Mouse (Mus musculus) neural tube, embryonic 12.5 days (tissue): ENCODE measurements at regions not wholly inside any gene's neighbourhood (a gene's known extent, or its start where the extent isn't known, plus 50 kb on each side); places are given as distances from the start of the nearest gene placed in this dataset.

Source experiments
- ATAC-seq: fragments of 200-750 bp; cut with Nextera tagmentation; 2 replicates; pipeline ENCODE4 v1.8.0; 2017; ENCODE audit warnings: low read depth, mild to moderate bottlenecking, moderate TSS enrichment, moderate library complexity; ENCODE audit not compliant: low FRiP score
- H3K27ac ChIP-seq: fragments of 300-500 bp; sonication (generic); 2 replicates; pipeline ENCODE4 v1.5.1; 2016
- H3K27me3 ChIP-seq: fragments of 300-500 bp; sonication (generic); replicated peaks from 2 replicates; pipeline ENCODE4 v1.6.1; 2016; ENCODE audit warnings: mild to moderate bottlenecking
- H3K36me3 ChIP-seq: fragments of 300-500 bp; sonication (generic); 2 replicates; pipeline ENCODE4 v1.6.1; 2016; ENCODE audit warnings: mild to moderate bottlenecking
- H3K4me1 ChIP-seq: fragments of 300-500 bp; sonication (generic); 2 replicates; pipeline ENCODE4 v1.6.1; 2016
- H3K4me2 ChIP-seq: fragments of 300-500 bp; sonication (generic); replicated peaks from 2 replicates; pipeline ENCODE4 v1.6.1; 2016; ENCODE audit warnings: mild to moderate bottlenecking
- H3K4me3 ChIP-seq: fragments of 300-500 bp; sonication (generic); 2 replicates; pipeline ENCODE4 v1.5.1; 2016
- H3K9ac ChIP-seq: fragments of 300-500 bp; sonication (generic); 2 replicates; pipeline ENCODE4 v1.6.1; 2016; ENCODE audit warnings: mild to moderate bottlenecking
- H3K9me3 ChIP-seq: fragments of 300-500 bp; sonication (generic); 2 replicates; pipeline ENCODE4 v1.6.1; 2016; ENCODE audit warnings: mild to moderate bottlenecking
- WGBS: fragments of 180-500 bp; shearing (Covaris S2); methylation state at CpG from one replicate; pipeline ENCODE4 v1.1.7; 2016; 5-methylcytosine and 5-hydroxymethylcytosine counted together

DNA sequence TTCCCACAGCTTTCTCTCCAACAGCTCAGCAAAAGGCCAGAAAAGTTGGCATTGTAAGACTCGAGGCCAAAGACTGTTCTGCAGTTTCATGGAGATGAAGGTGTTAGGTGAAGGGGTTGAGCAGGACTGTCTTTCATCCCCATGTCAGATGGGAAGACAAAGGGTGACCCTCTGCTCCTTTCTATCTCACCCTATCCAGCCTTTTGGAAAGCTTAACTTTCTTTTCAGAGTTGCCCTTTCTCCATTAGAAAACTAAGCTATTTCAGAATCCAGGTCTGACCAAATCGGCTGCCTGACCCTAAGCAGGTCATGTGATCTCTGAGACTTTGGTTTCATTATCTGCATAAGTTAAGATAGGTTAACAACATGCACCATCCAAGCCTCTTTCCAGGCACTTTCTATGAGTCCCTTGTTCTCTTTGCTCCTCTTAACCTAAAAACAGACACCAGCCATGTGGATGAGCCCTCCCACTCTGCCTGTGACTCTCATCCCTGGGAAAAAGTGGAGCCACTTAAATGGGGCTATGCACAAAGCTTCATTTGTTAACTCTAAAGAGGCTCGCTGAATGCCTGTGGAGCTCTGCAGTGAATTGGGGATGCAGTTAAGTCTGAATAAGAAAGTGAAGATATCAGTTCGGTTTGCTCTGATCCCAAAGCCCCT is 450.9 kb downstream of the Tns1 start:
- no peak; the same call in 1 of the 2 replicates for ATAC-seq
- WGBS = 31% methylated on average over 4 of the region's 4 CpGs
- Histone ChIP-seq H3K9ac (no peak overlapping the region), H3K36me3 (no peaks in the 10 kb centered on the region), H3K27ac (no peak overlapping the region), H3K4me1 (peaks cover 5% of the 10 kb centered on the region), H3K9me3 (no peaks in the 10 kb centered on the region), H3K4me2 (no peak overlapping the region), H3K27me3 (no peaks in the 10 kb centered on the region), H3K4me3 (no peak overlapping the region)

DNA sequence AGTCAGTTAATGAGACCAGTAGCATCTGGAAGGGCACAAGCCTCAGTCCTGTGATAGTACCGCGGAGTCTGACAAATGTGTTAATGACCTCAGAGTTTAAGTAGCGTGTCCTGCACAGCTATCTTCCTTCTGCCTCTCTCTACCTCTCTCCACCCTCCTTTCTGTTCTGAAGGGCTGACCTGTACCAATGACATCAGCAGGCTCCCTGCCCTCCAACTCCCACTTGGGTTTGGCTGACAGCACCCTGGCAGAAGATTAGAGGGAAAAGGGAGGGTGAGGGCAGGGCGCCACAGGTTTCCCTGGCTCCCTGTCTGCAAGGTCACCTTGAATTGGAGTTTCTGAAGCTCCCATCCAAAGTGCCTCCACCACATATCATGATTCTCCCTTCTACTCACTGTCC is 452.0 kb downstream of the Tns1 start:
- Histone ChIP-seq H3K4me1 (peaks cover 5% of the 10 kb centered on the region), H3K4me2 (no peak overlapping the region), H3K27me3 (no peaks in the 10 kb centered on the region), H3K9me3 (no peaks in the 10 kb centered on the region), H3K36me3 (no peaks in the 10 kb centered on the region), H3K27ac (no peak overlapping the region), H3K4me3 (no peak overlapping the region), H3K9ac (no peak overlapping the region)
- WGBS = 89% methylated on average over 4 of the region's 4 CpGs
- ATAC-seq = no peak

DNA sequence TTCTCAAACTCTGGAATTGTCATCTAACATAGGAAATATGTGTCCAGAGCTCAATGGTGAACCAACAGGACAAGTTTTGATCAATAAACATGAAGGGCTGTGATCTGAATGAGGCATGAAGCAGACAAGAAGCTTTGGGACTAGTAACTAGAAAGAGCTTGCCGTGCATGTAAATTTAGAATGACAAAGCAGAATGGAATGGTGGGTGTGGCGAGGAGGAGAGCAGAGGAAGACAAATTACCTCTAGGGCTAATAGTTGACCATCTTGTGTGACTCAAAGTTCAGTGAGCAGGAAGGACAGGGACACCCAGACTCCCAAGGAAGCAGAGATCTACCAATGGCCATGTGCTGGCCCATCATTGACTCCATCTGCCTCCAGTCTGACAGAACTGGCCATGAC is 455.6 kb downstream of the Tns1 start:
- H3K4me2 ChIP-seq = no peak overlapping the region
- no peak overlapping the region for H3K4me3 ChIP-seq
- 68% methylated on average over 2 of the region's 2 CpGs for WGBS
- H3K27me3 ChIP-seq = no peaks in the 10 kb centered on the region
- no peaks in the 10 kb centered on the region for H3K36me3 ChIP-seq
- H3K9me3 ChIP-seq = no peaks in the 10 kb centered on the region
- no peak overlapping the region for H3K27ac ChIP-seq
- no peak for ATAC-seq
- H3K4me1 ChIP-seq = peaks cover 3% of the 10 kb centered on the region
- H3K9ac ChIP-seq = no peak overlapping the region

DNA sequence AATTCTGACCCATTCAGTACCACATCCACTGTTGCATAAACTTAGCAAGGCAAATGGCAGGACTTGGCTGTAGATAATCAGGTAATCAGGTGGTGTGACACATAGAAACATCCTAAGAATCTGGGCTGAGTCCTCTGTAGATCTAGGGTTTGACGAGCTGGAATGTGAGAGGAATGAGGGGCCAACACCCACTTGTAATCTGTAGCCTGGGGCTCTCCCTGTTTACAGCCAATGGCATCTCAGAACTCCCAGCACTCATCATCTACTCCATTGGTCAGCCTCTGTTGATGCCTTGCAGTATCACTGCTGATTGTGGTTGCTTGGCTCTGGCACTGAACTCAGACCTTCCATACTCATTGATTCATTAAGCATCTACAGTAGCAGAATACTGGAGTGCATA is 460.7 kb downstream of the Tns1 start:
- H3K27ac ChIP-seq = no peak overlapping the region
- ATAC-seq = no peak
- H3K4me2 ChIP-seq = no peak overlapping the region
- no peaks in the 10 kb centered on the region for H3K9me3 ChIP-seq
- no peaks in the 10 kb centered on the region for H3K4me1 ChIP-seq
- H3K36me3 ChIP-seq = no peaks in the 10 kb centered on the region
- 68% methylated on average over 1 of the region's 1 CpGs for WGBS
- no peak overlapping the region for H3K4me3 ChIP-seq
- H3K9ac ChIP-seq = no peak overlapping the region
- H3K27me3 ChIP-seq = no peaks in the 10 kb centered on the region

DNA sequence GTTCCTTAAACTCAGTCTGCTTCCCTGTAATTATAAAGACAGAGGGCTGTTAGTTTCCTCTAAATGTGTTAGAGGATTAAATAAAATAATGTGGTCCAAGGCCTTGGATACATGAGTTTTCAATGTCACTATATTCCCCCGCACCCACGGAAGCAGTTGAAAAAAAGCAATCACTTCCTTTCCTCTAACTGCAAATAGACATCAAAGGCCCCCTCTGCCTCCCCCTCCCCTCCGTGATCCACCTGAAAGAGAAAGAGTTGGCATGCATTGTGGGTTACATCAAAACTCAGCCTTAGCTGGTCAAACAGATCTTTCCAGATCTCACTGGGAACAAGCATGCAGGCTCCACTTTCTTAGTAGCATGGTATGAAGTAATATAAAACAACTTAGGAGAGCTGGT is 479.2 kb downstream of the Tns1 start:
- no peaks in the 10 kb centered on the region for H3K9me3 ChIP-seq
- WGBS = 79% methylated on average over 3 of the region's 3 CpGs
- H3K9ac ChIP-seq = no peak overlapping the region
- H3K27me3 ChIP-seq = no peaks in the 10 kb centered on the region
- H3K4me2 ChIP-seq = no peak overlapping the region
- no peak overlapping the region for H3K4me3 ChIP-seq
- peaks cover 24% of the 10 kb centered on the region for H3K4me1 ChIP-seq
- no peak for ATAC-seq
- no peaks in the 10 kb centered on the region for H3K36me3 ChIP-seq
- H3K27ac ChIP-seq = no peak overlapping the region

DNA sequence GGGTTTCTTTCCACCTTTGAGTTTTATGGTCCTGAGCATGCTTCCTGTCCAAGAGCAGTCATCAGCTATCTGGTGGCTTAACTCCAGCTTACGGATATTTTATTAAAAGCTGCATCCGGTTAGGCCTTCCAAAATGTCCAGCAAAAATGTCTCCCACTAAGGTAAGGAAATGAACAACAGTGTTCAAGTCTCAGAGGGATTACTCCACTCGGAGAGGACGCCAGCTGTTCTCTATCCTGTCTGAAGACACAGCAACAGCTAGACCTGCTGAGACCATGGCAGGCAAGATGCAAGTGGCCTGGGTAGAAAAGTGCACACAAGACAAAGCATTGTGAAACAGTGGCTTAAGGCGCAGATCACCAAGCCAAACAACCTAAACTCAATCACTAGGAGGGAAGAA is 479.9 kb downstream of the Tns1 start:
- no peak for ATAC-seq
- Histone ChIP-seq H3K27me3 (no peaks in the 10 kb centered on the region), H3K36me3 (no peaks in the 10 kb centered on the region), H3K4me3 (no peak overlapping the region), H3K9me3 (no peaks in the 10 kb centered on the region), H3K27ac (no peak overlapping the region), H3K9ac (no peak overlapping the region), H3K4me2 (no peak overlapping the region), H3K4me1 (peaks cover 24% of the 10 kb centered on the region)
- WGBS = 81% methylated on average over 5 of the region's 5 CpGs

DNA sequence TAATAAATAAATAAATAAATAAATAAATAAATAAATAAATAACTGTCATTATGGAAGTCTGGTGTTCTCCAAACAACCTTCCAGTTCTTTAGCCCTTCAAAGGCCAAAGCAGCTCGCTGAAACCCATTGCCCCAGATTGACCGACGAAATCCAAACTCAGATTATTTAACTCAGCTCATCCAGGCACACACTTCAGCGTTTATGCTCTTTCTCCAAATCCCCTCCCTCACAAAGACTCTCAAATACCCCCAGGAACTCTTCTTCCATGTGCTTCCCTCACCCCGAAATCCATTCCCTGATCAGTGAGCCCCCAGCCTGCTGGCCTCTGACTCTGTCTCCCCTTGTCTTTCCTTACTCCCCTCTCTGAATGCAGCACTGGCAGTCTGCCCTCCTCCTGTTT is 480.8 kb downstream of the Tns1 start:
- no peaks in the 10 kb centered on the region for H3K36me3 ChIP-seq
- H3K4me2 ChIP-seq = no peak overlapping the region
- no peak overlapping the region for H3K27ac ChIP-seq
- H3K4me1 ChIP-seq = peaks cover 24% of the 10 kb centered on the region
- 67% methylated on average over 5 of the region's 5 CpGs for WGBS
- no peak overlapping the region for H3K4me3 ChIP-seq
- H3K27me3 ChIP-seq = no peaks in the 10 kb centered on the region
- no peaks in the 10 kb centered on the region for H3K9me3 ChIP-seq
- H3K9ac ChIP-seq = no peak overlapping the region
- no peak for ATAC-seq

DNA sequence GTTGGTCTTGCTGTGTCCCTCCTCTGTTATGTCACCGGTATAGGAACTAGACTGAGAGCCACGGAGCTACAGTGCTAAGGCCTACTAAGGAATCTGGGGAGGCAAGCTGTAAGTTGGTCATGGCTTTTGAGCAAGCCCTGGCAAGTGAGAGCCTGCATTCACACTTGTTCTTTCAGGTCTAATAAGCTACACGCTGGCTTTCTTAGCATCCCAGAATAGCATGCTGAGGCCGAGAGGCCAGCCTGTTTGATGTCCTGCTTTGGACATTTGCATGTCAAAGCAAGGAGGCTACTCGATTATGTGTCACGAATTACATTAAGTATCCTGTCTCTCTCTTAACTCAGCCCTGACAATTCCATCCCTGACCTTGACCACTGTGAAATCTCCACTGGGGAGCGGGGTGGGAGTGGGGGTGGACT is 481.5 kb downstream of the Tns1 start:
- H3K9me3 ChIP-seq = no peaks in the 10 kb centered on the region
- WGBS = 11% methylated on average over 7 of the region's 7 CpGs
- no peaks in the 10 kb centered on the region for H3K27me3 ChIP-seq
- H3K4me3 ChIP-seq = no peak overlapping the region
- peaks cover 24% of the 10 kb centered on the region for H3K4me1 ChIP-seq
- peak overlapping the region; percentile 32; the same call in 1 of the 2 replicates for H3K27ac ChIP-seq
- ATAC-seq = peak; percentile 39; the same call in 1 of the 2 replicates
- no peak overlapping the region for H3K4me2 ChIP-seq
- H3K36me3 ChIP-seq = no peaks in the 10 kb centered on the region
- no peak overlapping the region for H3K9ac ChIP-seq

DNA sequence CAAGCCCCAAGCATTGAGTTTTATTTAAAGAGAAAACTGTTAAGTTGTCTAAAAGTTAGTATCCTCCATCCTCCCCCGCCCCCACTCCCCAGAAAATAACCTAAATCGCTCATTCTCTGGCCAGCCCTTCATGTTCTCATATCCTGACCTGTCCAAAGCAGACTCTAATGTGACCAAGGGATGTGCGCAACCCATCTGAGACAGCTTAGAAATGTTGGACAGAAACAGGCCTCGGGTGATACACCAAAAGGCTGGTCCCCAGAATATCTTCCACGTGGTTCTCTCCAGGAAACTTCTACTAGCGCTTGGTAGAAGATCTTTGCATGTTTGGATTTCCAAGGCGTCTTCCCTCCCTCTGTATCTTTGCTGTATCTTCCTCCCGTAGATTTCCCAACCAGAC is 482.8 kb downstream of the Tns1 start:
- 0 out of 2 replicates have a peak overlapping the region, but pooled peaks have one; percentile 2 for H3K27ac ChIP-seq
- 89% methylated on average over 8 of the region's 8 CpGs for WGBS
- no peak overlapping the region for H3K4me2 ChIP-seq
- H3K36me3 ChIP-seq = no peaks in the 10 kb centered on the region
- H3K9me3 ChIP-seq = no peaks in the 10 kb centered on the region
- H3K4me3 ChIP-seq = no peak overlapping the region
- no peaks in the 10 kb centered on the region for H3K27me3 ChIP-seq
- ATAC-seq = no peak
- peaks cover 24% of the 10 kb centered on the region for H3K4me1 ChIP-seq
- no peak overlapping the region for H3K9ac ChIP-seq

DNA sequence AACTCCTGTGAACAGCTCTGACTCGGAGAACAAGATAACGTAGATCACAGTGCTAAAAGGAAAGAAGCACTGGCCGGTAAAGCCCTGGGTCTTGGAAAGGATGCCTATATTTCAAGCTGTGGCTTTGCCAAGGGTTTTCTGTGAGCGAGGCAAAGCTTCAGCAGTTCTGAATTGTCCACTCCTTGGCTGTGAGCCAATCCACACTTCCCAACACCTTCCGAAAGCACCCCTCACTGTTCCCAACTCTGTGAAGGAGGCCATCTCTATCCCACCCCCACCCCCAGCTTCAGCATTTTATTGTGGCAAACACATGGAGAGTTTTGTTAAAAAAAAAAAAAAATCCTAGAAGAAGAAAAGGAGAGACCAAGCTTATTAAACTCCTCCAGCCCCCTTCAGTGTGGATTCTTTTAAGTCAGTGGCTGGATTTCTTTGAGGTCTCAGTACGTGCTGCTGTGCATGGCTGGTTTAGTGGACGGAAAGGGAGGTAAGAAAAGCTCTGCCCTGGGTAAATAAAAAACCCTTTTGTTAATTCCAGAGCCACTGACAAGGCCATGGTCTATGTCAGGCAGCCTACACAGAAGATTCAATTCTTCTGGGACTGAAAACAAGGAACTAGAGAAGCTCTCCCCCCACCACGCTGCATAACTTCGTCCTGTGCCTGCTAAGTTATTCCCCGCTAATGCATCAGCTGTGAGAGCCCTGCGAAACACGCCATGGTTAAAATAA is 483.4 kb downstream of the Tns1 start:
- no peak overlapping the region for H3K27ac ChIP-seq
- ATAC-seq = peak; percentile 86
- no peaks in the 10 kb centered on the region for H3K9me3 ChIP-seq
- no peak overlapping the region for H3K9ac ChIP-seq
- H3K4me1 ChIP-seq = peaks cover 24% of the 10 kb centered on the region
- peak overlapping the region; percentile 12 for H3K4me2 ChIP-seq
- WGBS = 23% methylated on average over 12 of the region's 12 CpGs
- no peaks in the 10 kb centered on the region for H3K27me3 ChIP-seq
- no peaks in the 10 kb centered on the region for H3K36me3 ChIP-seq
- no peak overlapping the region for H3K4me3 ChIP-seq

DNA sequence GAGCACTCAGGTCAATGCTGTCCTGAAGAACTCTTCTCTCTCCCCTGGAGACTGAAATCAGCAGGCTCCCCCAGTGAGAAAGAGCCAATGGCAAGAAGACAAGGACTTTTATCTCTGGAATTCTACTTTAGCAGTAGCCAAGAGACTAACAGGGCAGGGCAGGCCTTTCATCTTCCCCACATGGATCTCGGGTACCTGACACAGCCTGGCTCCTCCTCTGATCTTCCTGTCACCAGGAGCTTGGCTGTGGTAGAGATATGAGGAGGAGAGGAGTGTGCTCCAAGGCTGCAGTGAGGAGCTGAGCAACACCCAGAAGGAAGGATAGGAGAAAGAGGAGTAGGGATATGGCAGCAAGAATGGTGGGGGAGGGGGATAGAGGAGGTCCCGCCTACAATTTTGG is 488.5 kb downstream of the Tns1 start:
- Histone ChIP-seq H3K9me3 (no peaks in the 10 kb centered on the region), H3K4me2 (no peak overlapping the region), H3K4me3 (no peak overlapping the region), H3K27me3 (no peaks in the 10 kb centered on the region), H3K4me1 (peaks cover 3% of the 10 kb centered on the region; the same call in 1 of the 2 replicates), H3K27ac (no peak overlapping the region), H3K9ac (no peak overlapping the region), H3K36me3 (no peaks in the 10 kb centered on the region)
- 86% methylated on average over 2 of the region's 2 CpGs for WGBS
- no peak for ATAC-seq

DNA sequence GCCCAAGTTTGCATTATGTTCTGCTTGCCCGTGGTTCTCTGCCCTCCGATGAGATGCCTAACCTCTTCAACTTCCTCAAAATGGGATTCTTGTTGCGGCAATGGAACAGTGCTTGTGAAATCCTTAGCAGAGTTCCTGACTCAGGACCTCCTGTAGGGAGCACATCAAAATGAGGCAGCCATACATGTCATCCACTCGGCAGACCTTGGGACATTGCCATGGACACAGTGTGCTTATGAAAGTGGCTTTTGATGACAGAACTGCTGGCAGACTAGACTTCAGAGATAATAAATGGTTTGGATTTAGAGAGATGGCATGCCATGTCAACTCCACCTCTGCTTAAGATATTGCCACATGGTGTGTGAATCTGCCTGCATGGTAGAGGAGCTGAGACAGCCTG is 489.4 kb downstream of the Tns1 start:
- 92% methylated on average over 4 of the region's 4 CpGs for WGBS
- Histone ChIP-seq H3K36me3 (no peaks in the 10 kb centered on the region), H3K4me1 (no peaks in the 10 kb centered on the region), H3K9me3 (no peaks in the 10 kb centered on the region), H3K27me3 (no peaks in the 10 kb centered on the region), H3K27ac (no peak overlapping the region), H3K4me2 (no peak overlapping the region), H3K4me3 (no peak overlapping the region), H3K9ac (no peak overlapping the region)
- no peak for ATAC-seq

DNA sequence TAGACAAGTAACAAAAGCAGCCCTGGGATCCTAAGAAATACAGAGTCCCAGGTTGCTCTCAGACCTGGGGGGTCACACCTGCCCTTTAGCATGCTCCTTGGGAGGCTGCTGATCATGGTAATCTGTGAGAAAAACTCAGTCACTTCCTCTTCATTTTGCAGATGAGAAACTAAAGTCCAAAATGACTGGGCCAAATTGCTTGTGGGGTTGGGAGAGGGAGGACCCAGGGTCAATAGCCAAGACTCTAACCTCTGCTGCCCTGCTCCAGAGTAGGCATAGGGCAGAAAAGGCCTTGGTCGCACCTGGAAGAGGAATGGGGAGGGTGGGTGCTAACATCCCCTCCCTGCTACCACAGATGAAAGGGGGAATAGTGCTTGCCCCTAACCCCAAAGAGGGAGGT is 491.2 kb downstream of the Tns1 start:
- ATAC-seq = no peak
- no peak overlapping the region for H3K4me2 ChIP-seq
- H3K27ac ChIP-seq = no peak overlapping the region
- no peak overlapping the region for H3K9ac ChIP-seq
- no peaks in the 10 kb centered on the region for H3K27me3 ChIP-seq
- no peak overlapping the region for H3K4me3 ChIP-seq
- 74% methylated on average over 1 of the region's 1 CpGs for WGBS
- no peaks in the 10 kb centered on the region for H3K4me1 ChIP-seq
- no peaks in the 10 kb centered on the region for H3K9me3 ChIP-seq
- H3K36me3 ChIP-seq = no peaks in the 10 kb centered on the region
